Mouse (Mus musculus) testis, adult 2 months (tissue): ENCODE measurements around the gene Olfr789. TPM values are rescaled to one million over a fixed set of nuclear protein-coding genes. Genes with fewer than 3 reads are reported as not detected.

Experiments used
- H3K27ac ChIP-seq: fragments of 200-500 bp; 2 replicates; pipeline ENCODE4 v1.5.1; 2012; ENCODE audit warnings: low read depth, low read length; ENCODE audit not compliant: control insufficient read depth, insufficient read depth
- H3K27me3 ChIP-seq: fragments of 200-500 bp; 2 replicates; pipeline ENCODE4 v1.6.1; 2012; ENCODE audit warnings: mild to moderate bottlenecking, low read length, moderate library complexity; ENCODE audit not compliant: control insufficient read depth, insufficient read depth
- H3K36me3 ChIP-seq: fragments of 200-500 bp; 2 replicates; pipeline ENCODE4 v1.6.1; 2012; ENCODE audit warnings: mild to moderate bottlenecking, low read length; ENCODE audit not compliant: control insufficient read depth, insufficient read depth
- H3K4me1 ChIP-seq: fragments of 200-500 bp; 2 replicates; pipeline ENCODE4 v1.6.1; 2012; ENCODE audit warnings: low read length; ENCODE audit not compliant: control insufficient read depth, insufficient read depth
- H3K4me3 ChIP-seq: fragments of 200-500 bp; 2 replicates; pipeline ENCODE4 v1.5.1; 2012; ENCODE audit warnings: low read depth, mild to moderate bottlenecking, low read length, moderate library complexity, mixed read lengths; ENCODE audit not compliant: control insufficient read depth
- CTCF ChIP-seq: fragments of 200-500 bp; IDR thresholded peaks from 2 replicates; pipeline ENCODE4 v1.5.1; 2012; ENCODE audit warnings: low read depth, mild to moderate bottlenecking, inconsistent platforms, low read length, moderate library complexity; ENCODE audit not compliant: control insufficient read depth, insufficient read depth, insufficient replicate concordance
- POLR2A ChIP-seq: fragments of 200-500 bp; IDR thresholded peaks from 2 replicates; pipeline ENCODE4 v1.6.1; 2012; ENCODE audit warnings: low read depth, mild to moderate bottlenecking, inconsistent platforms, low read length, moderate library complexity; ENCODE audit not compliant: control insufficient read depth
- polyA plus RNA-seq: library from polyadenylated mRNA; depleted of rRNA; stranded (reverse); fragments of >200 nt; gene quantifications from 2 replicates; pipeline ENCODE4 v1.2.3, GENCODE M21; 2012; rRNA removed

Olfr789 gene
- polyA plus RNA-seq, 1 experiment, result 0.05 TPM

GRCm38 (mm10) chr10:129521492-129521891 is 36.9 kb downstream of the Olfr789 start, which contains the start of gene Olfr791:
Olfr791 (plus strand) TSS chr10:129521792.
- TF ChIP-seq CTCF, result no peak
- TF ChIP-seq POLR2A, result no peak
- no peak within 1 kb of the TSS for H3K27ac ChIP-seq
- H3K4me1 ChIP-seq, result no peaks in the 10 kb centered on the region
- no peaks in the 10 kb centered on the region for H3K27me3 ChIP-seq
- H3K4me3 ChIP-seq, result no peak within 1 kb of the TSS
- no peaks in the 10 kb centered on the region for H3K36me3 ChIP-seq

GRCm38 (mm10) chr10:129538862-129539261 is 54.3 kb downstream of the Olfr789 start, which contains the start of gene Olfr792:
Olfr792 (plus strand) TSS chr10:129539162.
- no peak within 1 kb of the TSS for H3K4me3 ChIP-seq
- no peaks in the 10 kb centered on the region for H3K4me1 ChIP-seq
- no peak within 1 kb of the TSS for H3K27ac ChIP-seq
- TF ChIP-seq POLR2A (no peak), CTCF (no peak)
- no peaks in the 10 kb centered on the region for H3K36me3 ChIP-seq
- no peaks in the 10 kb centered on the region for H3K27me3 ChIP-seq

Other genes starting within 250 kb of the Olfr789 start
- gene Olfr774, start 248.5 kb upstream of the Olfr789 start, polyA plus RNA-seq, result not detected in 2 replicates
- gene Olfr775, start 236.3 kb upstream of the Olfr789 start, polyA plus RNA-seq, result not detected in 2 replicates
- gene Olfr776, start 225.6 kb upstream of the Olfr789 start, polyA plus RNA-seq, result not detected in 2 replicates
- not detected in 2 replicates for gene Olfr777, start 213.3 kb upstream of the Olfr789 start, polyA plus RNA-seq
- gene Olfr780, start 166.6 kb upstream of the Olfr789 start, polyA plus RNA-seq, result not detected in 2 replicates
- gene Olfr781, start 155.9 kb upstream of the Olfr789 start, polyA plus RNA-seq, result not detected in 2 replicates
- not detected in 2 replicates for gene Olfr782, start 135.9 kb upstream of the Olfr789 start, polyA plus RNA-seq
- 0.07 TPM in 2 replicates for gene Olfr784, start 100.7 kb upstream of the Olfr789 start, polyA plus RNA-seq
- not detected in 2 replicates for gene Olfr785, start 79.3 kb upstream of the Olfr789 start, polyA plus RNA-seq
- not detected in 2 replicates for gene Olfr786, start 57.4 kb upstream of the Olfr789 start, polyA plus RNA-seq
- 1.5 TPM in 2 replicates for gene Olfr787, start 22.9 kb upstream of the Olfr789 start, polyA plus RNA-seq
- 0.53 and 0.57 TPM in 2 replicates for gene Olfr788, start 13.8 kb upstream of the Olfr789 start, polyA plus RNA-seq
- 0.29 TPM in 1 of 2 replicates, not detected in the other for gene Olfr790, start 13.7 kb downstream of the Olfr789 start, polyA plus RNA-seq
- not detected in 2 replicates for gene Olfr791, start 37.0 kb downstream of the Olfr789 start, polyA plus RNA-seq
- gene Olfr792, start 54.4 kb downstream of the Olfr789 start, polyA plus RNA-seq, result not detected in 2 replicates
- not detected in 2 replicates for gene Olfr794, start 82.9 kb downstream of the Olfr789 start, polyA plus RNA-seq
- gene Olfr796, start 127.8 kb downstream of the Olfr789 start, polyA plus RNA-seq, result not detected in 2 replicates
- not detected in 2 replicates for gene Olfr798, start 143.2 kb downstream of the Olfr789 start, polyA plus RNA-seq
- gene Olfr799, start 152.7 kb downstream of the Olfr789 start, polyA plus RNA-seq, result not detected in 2 replicates
- not detected in 2 replicates for gene Olfr800, start 172.9 kb downstream of the Olfr789 start, polyA plus RNA-seq
- not detected in 2 replicates for gene Olfr801, start 189.1 kb downstream of the Olfr789 start, polyA plus RNA-seq
- gene Olfr802, start 203.4 kb downstream of the Olfr789 start, polyA plus RNA-seq, result not detected in 2 replicates
- gene Olfr803, start 209.5 kb downstream of the Olfr789 start, polyA plus RNA-seq, result not detected in 2 replicates
- not detected in 2 replicates for gene Olfr804, start 218.5 kb downstream of the Olfr789 start, polyA plus RNA-seq
- 0.04 TPM in 1 of 2 replicates, not detected in the other for gene Olfr805, start 244.6 kb downstream of the Olfr789 start, polyA plus RNA-seq